Mouse (Mus musculus) retina, postnatal 1 day (tissue): Measurements from ENCODE around the gene Skint8.
A peak's percentile ranks its signal among the peaks of the same experiment; 100 is the strongest.
"Not testable (repeated sequence)": the region's sequence is repeated elsewhere in the genome, so short reads cannot be mapped to it uniquely, and the experiment has no call there.

Source experiments
- DNase-seq: peaks from one replicate; pipeline ENCODE4 v3.0.0-alpha.2; 2012

Skint8 gene

GRCm38 (mm10) chr4:111919092-111919491 is at the start of gene Skint8:
Skint8 (plus strand) TSS chr4:111919392.
- DNase-seq: no peak

GRCm38 (mm10) chr4:111880112-111880875 is 38.9 kb upstream of the Skint8 start:
- DNase-seq: peak; percentile 2

- no peak for DNase-seq
Measured at GRCm38 (mm10) chr4:111883543-111883942, 35.6 kb upstream of the Skint8 start.

- peak; percentile 68 for DNase-seq
Measured at GRCm38 (mm10) chr4:111886018-111886417, 33.2 kb upstream of the Skint8 start.

GRCm38 (mm10) chr4:111886607-111887006 is 32.6 kb upstream of the Skint8 start:
- DNase-seq: peak; percentile 73

GRCm38 (mm10) chr4:111892138-111892537 is 27.1 kb upstream of the Skint8 start:
- no peak for DNase-seq

GRCm38 (mm10) chr4:111897755-111898154 is 21.4 kb upstream of the Skint8 start:
- DNase-seq: no peak

GRCm38 (mm10) chr4:111898566-111898965 is 20.6 kb upstream of the Skint8 start:
- no peak for DNase-seq

- DNase-seq: not testable (repeated sequence)
Measured at GRCm38 (mm10) chr4:111900491-111900890, 18.7 kb upstream of the Skint8 start.

GRCm38 (mm10) chr4:111901473-111901872 is 17.7 kb upstream of the Skint8 start:
- DNase-seq: no peak

GRCm38 (mm10) chr4:111902775-111903174 is 16.4 kb upstream of the Skint8 start, which contains the start of gene Slc5a9:
Slc5a9 (minus strand) TSS chr4:111902918.
- DNase-seq: no peak

GRCm38 (mm10) chr4:111907926-111908325 is 11.3 kb upstream of the Skint8 start:
- peak; percentile 52 for DNase-seq

GRCm38 (mm10) chr4:111961309-111961708 is 42.1 kb downstream of the Skint8 start:
- DNase-seq: no peak

- DNase-seq: not testable (repeated sequence)
Measured at GRCm38 (mm10) chr4:111963241-111963640, 44.0 kb downstream of the Skint8 start.

- DNase-seq: no peak
Measured at GRCm38 (mm10) chr4:111963669-111964068, 44.5 kb downstream of the Skint8 start.

- no peak for DNase-seq
Measured at GRCm38 (mm10) chr4:111972623-111973022, 53.4 kb downstream of the Skint8 start, which contains the start of gene Skint7. Skint7 (plus strand) TSS chr4:111972923.
